Mouse (Mus musculus) thymus, adult 18-20 months (tissue): ENCODE results near the gene Aamp.
"Not testable (repeated sequence)": the region's sequence is repeated elsewhere in the genome, so short reads cannot be mapped to it uniquely, and the experiment has no call there.

Experiments used
- DNase-seq, 2 experiments: peaks; one replicate each; pipeline ENCODE4 v3.0.0; 2022; ENCODE audit warnings: mixed read lengths in 2 of 2

The Aamp gene

DNA sequence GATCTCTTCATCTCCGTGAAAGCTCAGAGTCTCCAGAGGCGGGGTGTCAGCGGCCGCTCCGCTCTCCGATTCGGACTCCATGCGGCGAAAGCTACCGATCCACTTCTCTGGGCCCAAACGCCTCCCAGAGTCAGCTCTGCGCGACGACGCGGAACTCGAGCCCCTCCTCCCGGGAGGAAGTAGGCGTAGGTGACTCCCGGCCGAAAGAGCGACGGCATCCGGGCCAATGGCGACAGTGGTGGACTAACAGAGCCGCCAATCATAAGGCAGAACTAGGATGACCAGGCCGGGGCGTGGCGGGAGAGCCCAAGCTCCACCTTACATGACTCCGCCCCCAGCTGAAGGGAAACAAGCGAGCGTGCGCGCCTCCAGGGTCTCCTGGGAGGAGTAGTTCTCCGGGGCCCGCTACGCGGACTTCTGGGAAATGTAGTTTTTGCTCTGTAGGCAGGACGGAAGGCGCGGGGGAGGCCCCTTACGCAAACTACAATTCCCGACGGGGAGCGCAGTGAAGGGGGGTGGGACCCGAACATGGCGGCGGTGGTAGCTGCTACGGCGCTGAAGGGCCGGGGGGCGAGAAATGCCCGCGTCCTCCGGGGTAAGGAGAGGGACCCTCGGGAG, at the start of gene Aamp, which contains the start of gene Pnkd:
Gene Aamp (minus strand): TSS at position 196 of the 618 bp plus-strand sequence.
Gene Pnkd (plus strand): TSS at position 388 of the 618 bp plus-strand sequence.
- DNase-seq: peak; percentile 100

DNA sequence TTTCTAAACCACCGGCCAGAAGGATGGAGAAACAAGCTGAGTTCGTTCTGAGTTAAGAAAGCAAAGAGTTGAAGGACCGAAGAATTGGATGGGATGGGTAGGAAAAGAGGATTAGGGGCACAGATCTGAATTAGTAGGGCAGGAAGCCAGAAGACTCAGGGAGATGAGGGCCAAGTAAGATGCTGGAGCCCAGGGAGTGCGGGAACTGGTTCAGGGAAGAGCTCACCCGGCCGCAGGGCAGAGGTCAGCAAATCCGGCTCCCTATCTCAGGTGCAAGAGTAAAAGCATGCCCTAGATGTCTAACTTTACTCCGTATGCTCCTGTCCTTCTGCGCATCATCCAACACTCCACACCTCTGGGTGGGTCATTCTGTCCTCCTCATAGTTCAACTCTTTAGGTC, 48.4 kb upstream of the Aamp start:
- no peak for DNase-seq

DNA sequence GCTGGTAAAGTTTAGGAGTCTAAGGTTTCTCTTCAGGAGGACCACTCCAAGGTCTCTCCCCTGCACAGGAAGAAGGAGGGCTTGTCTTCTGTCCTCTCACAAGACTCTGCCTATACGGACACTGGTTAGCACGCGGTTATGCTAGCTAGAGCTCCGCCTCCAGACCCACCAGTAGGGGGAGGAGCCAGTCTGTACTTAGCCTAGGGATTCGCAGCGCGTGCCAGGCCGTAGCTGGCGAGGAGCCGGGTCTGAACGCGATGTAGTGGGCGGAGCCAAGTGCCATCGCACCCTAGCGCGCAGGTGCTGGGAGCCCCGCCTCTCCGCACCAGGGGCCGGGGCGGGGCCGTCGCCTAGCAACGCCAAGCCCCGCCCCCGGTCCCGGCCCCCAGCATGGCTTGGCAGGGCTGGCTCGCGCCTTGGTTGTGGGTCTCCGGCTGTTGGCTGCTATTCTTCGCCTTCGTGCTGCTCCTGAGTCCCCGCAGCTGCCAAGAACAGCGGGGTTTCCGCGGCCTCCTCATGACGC, 47.8 kb upstream of the Aamp start:
- DNase-seq: peak; percentile 93 to 95

DNA sequence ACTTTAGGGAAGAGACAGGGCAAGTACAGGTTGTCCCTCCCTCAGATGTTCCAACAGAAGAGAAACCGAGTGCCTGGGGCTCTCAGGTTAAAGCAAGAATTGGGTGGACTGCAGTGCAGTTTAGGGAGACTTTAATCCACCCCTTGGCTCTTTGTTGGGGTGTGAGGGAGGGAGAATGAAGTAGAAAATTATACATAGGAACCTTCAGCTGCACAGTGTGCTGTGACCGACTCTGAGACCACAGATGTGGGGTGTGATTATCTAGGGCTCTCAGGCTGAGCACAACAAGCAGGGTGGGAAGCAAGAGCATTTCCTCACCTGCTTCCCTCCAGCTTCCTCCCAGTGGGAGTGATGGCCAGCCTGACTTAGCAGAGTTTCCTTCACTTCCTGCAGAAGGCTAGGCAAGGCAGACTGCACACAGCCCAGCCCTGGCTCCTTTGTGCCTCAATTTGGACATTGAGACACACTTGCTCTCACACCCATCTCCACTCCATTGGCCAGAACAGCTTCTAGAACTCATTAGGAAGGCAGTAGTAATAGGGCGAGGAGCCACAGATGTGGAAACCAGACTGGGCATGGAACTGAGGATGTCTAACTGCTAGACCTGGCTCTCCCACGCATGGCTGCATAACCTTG, 46.6 kb upstream of the Aamp start:
- DNase-seq: no peak

DNA sequence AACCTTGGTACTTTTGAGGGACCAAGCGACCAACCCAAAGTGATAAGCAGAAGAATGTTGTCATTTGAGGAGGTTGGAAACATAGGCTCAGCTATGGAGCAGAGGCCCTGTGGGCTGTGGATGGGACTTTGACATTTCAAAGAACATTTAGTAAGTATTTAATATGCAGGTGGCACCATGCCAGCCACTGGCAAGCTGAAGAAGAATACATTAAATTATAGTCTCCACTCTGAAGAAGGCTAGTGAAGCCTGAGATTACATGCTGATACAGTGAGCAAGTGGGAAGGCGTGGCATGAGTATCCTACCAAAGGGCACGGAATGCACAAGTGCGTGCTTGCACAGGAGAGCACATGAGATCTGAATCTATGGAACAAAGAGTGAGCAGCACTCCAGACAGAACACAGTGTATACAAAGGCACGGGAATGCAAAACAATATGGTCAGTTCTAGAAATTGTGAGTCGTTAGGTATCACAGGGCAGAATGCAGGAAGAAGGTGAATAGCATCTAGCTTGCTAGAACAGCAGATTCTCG, 45.4 kb upstream of the Aamp start:
- no peak for DNase-seq

DNA sequence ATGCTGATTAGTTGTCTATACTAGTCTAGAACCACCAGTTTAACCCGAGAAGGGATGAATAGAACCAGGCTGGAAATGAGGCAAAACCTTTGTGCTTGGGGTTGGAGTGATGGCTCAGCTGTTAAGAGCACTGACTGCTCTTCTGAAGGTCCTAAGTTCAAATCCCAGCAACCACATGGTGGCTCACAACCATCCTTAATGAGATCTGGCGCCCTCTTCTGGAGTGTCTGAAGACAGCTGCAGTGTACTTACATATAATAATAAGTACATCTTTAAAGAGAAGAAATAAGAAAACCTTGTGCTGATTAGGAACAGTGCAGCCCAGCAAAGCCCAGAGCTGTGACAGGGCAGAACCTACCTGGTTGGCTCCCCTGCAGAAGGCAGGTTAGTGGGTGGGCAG, 42.4 kb upstream of the Aamp start:
- DNase-seq: not testable (repeated sequence)

DNA sequence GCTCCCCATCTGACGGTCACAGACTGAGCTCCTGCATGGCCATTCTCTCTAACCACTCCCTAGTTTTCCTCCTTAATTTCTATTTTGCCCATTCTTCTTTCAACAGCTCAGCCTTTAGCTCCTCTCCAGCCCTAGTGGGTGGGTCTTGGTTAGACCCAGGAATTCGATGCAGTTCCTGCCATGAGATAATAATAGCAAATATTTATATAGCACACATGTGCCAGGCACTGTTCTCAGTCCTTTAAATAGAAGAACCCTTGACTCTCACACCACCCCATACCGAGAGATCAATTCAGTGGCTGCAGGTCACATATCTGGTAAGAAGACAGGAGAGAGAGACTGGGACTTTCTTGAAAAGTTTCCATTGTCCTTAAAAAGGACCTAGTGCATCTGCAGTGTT, 36.9 kb upstream of the Aamp start:
- no peak for DNase-seq

DNA sequence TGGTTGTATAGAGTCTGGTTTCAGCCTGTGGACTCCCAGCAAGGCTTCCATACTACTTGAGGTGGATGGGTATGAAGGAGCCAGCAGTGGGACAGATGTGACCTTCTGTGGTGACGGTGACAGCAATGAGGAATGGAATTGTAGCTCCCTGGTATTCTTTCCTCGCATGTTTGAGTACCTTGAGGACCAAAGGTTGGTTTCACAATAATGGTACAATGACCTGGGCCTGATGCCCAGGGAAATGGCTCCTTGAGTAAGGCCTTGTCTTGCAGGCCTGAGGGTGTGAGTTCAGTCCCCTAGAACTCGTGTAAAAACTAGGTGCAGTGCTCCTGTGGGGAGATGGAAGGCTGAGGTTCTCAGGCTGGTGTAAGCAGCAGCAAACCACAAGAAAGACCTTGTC, 34.2 kb upstream of the Aamp start:
- DNase-seq: no peak

DNA sequence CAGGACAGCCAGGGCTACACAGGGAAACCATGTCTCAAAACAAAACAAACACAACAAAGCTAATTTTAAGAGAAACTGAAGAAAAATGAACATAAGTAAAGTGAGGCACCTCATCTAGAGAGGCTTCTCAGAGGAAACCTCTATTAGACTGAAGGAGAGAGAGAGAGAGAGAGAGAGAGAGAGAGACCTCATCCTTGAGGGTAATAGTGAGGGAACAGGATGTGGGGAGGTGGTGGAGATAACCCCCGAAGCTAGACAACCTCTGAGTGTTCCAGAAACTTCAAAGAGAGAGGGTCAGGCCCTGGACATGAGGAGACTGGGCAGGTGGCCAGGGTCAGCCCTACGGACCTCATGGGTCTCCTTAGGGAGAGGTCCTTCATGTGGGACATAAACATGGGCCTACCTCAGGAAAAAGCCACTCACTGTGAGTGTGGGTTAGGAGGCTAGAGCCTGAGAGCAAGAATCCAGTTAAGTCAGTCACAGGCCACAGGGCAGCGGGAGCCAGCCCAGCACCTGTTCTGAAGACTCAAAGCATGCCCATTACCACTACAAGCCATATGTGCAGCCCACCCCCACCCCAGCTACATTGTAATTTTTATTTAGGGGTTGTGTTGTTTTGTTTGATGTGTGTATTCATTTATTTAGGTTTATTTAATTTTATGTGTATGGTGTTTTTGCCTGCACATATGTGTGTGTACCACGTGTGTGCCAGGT, 31.7 kb upstream of the Aamp start:
- no peak for DNase-seq

DNA sequence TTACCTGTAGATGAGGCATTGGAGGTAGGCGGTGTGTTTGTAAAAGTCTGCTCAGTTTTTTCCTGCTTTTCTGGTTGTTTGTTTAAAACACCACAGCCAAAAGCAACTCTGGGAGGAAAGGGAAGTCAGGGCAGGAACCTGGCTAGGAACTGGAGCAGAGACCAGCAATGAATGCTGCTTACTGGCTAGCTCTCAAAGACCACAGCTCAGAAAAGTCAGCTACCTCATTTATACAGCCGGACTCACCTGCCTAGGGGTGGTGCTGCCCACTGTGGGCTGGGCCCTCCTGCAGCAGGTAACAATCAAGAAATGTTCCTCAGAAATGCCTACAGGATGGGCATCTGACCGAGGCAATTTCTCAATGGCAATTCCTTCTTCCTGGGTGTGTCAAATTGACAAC, 30.3 kb upstream of the Aamp start:
- no peak for DNase-seq

DNA sequence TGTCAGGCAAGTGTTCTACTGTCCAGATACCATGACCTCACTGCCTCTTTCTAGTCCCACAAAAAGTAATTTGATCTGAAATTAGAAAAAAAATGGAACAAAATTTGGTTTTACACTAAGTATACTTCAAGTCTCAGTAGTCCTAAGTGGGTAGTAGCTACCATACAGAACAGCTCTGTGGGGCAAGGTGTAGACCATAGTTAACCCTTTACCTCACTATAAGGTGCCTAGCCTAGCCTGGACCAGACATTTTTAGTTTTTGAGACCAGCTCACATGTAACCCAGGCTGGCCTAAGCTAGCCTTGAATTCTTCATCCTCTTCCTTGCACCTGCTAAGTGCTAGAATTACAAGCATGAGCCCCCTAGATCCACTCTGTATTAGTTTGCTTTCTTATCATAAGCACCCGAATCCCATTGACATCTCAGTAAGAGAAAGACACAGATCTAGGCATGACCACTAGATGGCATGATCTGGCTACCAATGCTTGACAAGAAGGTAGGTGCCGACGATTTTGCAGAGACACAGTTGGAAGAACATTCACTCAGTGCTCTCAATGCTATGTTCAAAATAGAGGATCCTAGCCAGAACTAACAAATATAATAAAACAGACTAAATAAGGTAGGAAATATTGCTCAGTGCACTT, 28.6 kb upstream of the Aamp start:
- DNase-seq: peak in 1 of 2 experiments; percentile 33

DNA sequence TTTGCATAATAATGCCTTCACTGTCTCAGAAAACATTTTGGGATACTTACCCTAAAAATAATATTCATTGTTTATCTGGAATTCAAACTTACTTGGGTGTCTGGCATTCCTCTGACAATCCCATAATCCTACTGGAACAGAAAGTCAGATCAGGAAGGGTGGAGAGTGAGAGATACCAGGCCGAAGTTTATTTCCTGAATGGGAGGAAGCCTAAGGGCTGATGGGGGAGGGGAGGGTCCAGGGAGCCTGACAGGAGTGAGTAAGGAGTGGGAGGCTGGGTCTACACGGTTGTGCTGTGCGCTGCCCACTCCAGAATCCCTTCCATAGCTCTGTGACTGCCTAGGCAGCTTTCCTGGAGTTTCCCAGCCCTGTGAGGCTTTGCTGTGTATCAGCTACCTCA, 25.2 kb upstream of the Aamp start:
- no peak for DNase-seq

DNA sequence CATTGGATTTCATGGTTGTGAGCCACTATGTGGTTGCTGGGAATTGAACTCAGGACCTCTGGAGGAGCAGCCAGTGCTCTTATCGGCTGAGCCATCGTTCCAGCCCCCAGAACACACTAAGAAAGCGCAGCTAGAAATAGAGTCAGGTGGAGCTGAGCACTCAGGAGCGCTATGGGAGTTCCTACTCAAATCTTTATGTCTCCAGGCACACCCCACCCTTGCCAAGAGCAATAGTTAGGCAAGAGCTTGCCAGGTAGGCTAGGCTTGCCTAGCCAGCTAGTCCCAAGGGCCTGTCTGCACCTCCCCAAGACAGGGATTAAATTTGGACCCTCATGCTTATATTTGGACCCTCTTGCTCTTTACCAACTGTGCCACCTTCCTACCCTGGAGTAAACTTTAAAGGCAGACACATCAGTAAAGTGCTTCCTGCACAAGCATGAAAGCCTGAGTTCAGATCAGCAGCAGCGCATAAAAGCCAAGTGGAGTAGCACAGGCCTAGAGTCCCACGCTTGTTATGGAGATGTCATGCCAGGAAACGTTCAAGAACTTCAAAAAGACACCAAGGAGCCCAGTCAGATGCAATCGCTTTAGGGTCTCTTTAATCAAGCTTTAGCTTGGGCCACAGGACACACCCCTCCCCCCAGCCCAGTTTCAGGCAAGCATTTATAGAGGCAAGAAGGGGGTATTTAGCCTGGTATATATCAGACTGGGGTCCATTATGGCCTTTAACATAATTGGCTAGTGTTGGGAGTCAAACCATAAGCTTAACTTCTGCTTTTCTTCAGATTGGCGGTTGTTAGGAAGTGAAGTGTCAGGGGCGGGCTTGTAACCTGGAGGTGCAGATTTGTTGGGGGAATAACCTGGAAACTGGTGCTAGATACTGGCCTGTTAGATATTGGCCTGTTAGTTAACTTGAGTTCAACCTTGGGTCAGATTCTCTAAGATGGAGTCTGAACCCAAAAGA, 23.7 kb upstream of the Aamp start:
- DNase-seq: no peak

DNA sequence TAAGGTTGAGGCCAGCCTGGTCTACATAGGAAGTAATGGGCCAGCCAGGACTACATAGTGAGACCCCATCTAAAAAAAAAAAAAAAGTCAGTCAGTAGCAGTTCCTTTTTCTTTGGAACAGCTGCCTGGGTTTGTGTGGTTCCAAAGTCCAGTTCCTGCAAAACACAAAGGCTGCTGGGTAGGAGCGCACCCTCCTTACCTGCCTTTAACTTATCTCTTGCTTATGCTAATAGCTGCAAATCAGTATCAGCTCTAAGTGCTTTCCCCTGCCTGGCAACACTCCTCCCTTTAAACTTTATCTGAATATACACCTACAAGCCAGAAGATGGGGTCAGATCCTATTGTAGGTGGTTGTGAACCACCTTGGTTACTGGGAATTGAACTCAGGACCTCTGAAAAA, 22.6 kb upstream of the Aamp start:
- DNase-seq: no peak

DNA sequence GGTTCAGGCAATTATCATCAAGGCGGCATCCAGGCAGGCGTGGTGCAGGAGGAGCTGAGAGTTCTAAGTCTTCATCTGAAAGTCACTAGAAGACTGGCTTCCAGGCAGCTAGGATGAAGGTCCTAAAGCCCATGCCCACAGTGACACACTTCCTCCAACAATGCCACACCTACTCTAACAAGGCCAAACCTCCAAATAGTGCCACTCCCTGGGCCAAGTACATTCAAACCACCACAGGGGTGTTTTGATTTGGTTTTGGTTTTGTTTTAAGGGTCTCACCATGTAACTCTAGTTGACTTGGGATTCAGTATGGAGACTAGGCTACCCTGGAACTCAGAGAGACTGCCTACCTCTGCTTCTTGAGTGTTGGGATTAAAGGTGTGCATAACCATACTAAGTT, 21.0 kb upstream of the Aamp start, which contains the start of gene Tmbim1:
Gene Tmbim1 (minus strand): TSS at position 101 of the 400 bp plus-strand sequence.
- DNase-seq: no peak

DNA sequence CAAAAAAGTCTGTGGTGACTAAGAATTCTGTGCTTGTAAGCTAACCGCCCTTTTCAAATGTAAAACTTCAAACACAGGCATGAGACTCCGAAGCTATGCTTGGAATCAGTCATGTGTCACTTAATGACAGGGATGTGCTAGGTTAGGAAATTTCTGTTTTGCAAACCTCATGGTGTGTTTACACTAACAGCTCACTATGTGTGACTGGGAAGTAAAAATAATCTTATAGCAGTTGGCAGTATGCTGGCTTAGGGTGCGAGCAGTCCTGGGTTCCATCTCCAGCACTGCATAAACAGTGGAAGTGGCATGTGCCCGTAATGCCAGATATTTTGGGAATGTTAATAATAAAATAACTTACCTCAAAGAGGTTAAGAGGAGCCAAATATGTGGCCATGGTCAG, 20.4 kb upstream of the Aamp start:
- DNase-seq: no peak

DNA sequence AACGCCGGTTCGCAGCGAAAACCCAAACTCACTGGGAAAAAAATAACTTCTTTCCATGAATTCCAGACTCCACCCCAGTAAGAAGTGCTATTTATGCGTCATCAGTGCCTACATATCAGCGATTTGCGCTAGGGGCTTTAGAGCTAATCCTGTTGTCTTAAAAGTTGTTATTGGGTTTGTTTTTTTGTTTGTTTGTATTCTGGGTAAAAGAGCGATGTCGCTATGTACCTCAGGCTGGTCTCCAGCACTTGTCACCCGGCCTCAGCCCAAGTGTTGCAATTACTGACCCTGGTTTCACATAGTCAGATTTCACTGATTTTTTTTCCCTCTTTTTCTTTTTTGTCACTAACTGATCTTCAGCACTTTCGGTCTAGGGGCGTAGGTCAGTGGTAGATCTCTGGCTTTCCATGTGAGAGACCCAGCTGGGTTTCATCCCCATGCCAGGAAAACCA, 19.8 kb upstream of the Aamp start:
- DNase-seq: no peak

DNA sequence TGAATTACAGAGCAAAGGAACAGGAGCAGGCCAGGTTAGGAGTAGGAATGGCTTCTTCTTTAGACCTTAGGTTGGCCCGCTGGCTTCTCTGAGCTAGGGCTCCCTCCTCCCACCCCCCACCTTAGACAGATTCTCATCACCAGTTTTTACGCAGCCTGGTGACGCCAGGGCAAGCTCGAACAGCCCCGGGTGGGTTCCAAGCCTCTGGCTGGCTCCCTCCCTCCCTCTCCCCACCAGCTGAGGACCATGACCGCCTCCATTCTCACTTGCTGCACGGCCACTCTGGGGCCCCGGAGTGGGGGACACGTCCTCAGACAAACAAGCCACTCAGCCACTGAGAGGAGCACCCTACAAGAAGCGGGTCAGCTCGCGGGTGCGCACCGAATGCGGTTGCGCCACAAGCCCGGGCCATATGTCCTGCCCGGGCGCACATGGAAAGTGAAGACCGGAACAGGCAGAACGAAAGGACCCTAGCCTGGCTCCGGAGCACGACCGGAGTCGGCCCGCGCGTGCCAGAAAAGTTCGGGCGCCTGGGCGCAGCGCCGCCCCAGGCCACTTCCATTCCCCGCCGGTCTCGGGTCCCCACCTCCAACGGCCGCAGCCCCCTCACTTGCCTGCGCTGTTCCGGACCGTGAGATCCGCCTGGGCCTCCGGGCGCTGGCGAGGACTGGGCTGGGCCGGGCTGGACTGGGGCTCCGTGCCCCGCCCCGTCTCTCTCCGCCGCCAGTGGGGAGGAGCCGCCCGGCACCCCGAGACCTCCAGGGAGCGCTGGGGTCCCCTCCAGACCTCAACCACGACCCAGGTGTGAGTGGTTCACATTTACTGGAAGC, 19.2 kb upstream of the Aamp start:
- DNase-seq: peak in 1 of 2 experiments; percentile 23

DNA sequence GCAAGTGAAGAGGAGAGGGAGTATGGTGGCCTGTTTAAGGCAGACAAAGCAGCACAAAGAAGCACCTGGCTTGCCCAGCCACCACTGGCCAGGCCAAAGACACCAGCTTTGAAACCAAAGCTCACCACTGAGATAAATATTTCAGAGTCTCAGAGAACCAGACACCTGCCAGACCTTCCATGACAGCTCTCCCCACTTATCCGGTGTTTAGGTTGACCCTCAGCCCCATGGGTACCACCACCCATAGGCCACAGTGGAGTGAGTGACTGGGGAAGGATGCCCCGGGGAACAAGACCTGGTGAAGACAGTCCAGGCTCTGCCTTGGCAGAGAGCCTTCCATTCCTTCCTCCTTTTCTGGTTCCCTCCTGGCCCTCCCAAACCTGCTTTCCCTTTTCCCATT, 18.3 kb upstream of the Aamp start:
- DNase-seq: no peak

DNA sequence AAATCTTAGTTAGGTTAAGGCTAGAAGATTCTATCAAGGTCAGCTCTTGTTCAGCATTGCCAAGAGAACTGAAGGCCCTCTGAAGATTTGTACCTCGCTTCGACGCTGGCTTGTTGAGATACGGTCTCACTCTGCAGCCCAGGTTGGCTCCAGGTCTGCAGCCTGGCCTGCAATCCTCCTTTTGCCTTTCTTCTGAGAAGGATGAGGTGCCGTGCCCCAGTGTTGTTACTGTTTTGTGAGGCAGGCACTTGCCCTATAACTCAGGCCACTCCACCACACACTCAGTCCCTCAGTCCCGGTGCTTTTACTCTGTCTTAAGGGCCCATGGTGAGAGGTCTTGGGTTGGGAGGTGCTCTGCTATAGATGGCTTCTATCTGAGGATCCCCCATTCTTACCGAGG, 17.7 kb upstream of the Aamp start:
- DNase-seq: no peak
